Mouse (Mus musculus) heart, adult 18-20 months (tissue): ENCODE measurements around the gene Cdon. TPM values are rescaled to one million over a fixed set of nuclear protein-coding genes. Genes with fewer than 3 reads are reported as not detected.
A peak's percentile ranks its signal among the peaks of the same experiment; 100 is the strongest.

ENCODE experiments used
- DNase-seq, 2 experiments: peaks; one replicate each; pipeline ENCODE4 v3.0.0; 2021 to 2022; ENCODE audit warnings: mixed read lengths in 1 of 2
- total RNA-seq, 2 experiments: library from RNA; stranded (reverse); gene quantifications; 2 replicates each; pipeline ENCODE4 v1.2.3; 2021

Gene Cdon
- total RNA-seq, 2 experiments from 2014 or later: 9.0 to 9.2 TPM

GRCm38 (mm10) chr9:35435565-35435964 is 14.6 kb downstream of the Cdon start:
- no peak for DNase-seq

GRCm38 (mm10) chr9:35438286-35439061 is 17.5 kb downstream of the Cdon start:
- DNase-seq: no peak

GRCm38 (mm10) chr9:35439062-35439442 is 18.1 kb downstream of the Cdon start:
- DNase-seq: no peak

- DNase-seq: no peak
These were observed 18.8 kb downstream of the Cdon start for GRCm38 (mm10) chr9:35439754-35440153.

- no peak for DNase-seq
These were observed 21.5 kb downstream of the Cdon start for GRCm38 (mm10) chr9:35442476-35442875.

DNA sequence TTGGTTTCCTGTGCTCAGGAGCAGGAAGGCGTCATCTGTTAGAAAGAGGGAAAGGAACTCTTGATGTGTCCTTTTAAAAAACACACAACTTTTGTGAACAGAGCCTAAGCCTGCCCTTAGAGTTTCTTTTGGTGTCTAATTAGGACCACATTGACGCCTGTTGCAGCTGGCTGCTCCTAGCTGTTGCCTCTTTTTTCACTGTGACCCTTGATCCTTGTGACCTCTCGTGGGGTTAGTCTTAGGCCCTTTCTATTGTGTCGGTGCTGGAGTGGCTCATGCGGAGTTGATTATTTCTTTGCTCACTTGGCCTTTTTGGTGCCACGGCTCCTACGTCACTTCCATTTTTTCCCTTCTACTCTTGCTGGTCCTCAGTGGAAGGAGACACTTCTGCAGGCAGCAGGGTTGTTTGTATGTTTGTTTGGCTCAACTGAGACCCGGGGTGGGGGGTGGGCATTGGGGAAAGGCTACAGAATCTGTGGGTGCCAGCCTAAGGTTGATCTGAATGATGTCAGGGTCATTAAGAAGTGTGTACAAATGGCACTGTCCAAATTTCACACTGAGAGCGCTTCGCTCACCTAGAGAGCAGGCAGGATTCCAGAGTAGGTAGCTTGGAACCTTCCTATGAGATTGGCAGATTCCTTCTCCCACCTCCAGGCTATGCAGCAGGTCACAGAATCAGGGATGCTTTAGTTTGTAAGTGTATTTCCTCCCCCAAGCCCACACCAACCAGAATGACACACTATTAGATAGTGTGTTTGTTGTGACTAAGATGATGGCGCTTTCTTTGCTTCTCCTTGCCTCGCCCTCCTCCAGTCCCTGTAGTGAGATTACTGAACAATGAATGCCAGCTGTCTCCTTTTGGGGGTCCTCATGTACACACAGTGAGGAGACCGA is 22.9 kb downstream of the Cdon start:
- DNase-seq: no peak

DNA sequence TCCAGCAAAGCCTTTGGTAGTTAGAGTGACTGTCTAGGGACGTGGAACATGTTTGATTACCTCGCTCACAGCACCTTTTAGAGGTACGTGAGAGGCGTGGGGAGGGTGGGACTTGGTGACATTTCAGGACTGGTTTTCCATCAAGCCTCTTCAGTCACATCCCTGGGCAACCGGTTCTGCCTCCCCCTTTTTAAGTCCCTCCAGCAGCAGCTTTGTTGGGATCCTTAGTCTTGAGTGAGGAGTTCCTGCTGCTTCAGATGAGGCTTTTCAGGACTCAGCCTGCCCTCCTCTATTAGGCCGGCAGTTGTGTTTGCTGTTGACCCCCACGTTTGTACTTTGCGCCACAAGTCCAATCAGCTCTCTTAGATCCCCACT is 23.6 kb downstream of the Cdon start:
- DNase-seq: no peak

GRCm38 (mm10) chr9:35446916-35447315 is 26.0 kb downstream of the Cdon start:
- no peak for DNase-seq

DNA sequence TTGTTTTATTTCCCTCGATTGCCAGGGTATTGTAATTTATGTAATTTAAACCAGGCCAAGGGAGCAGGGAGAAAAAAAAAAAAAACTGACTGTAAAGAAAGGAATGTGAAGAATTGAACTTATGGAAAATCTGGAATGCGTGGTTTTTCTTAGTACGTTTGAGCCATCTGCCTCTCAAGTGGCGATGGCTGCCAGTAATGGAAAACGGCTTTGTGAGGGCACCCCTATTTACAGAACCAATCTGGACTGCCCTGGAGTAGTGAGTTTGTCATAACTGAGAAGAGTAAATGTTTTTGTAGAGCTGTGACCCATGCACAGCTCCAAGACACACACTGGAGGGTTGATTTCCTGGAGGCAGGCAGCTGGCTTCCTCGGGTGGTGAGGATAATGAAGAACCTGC is 32.4 kb downstream of the Cdon start:
- no peak for DNase-seq

DNA sequence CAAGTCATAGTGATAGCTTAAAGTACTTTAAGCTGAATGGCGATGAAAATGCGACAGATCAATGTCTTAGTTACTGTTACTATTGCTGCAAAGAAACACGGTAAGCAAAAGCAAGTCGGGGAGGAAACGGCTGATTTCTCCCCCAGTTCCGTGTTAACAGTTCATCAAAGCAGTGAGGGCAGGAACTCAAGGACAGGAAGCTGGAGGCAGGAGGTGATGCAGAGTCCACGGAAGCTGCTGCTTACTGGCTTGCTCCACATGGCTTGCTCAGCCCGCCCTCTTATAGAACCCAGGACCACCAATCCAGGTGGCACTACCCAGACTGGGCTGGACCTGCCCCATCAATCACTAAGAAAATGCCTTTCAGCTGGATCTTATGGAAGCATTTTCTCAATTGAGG is 38.7 kb downstream of the Cdon start:
- DNase-seq: no peak

- peak; percentile 25 to 27 for DNase-seq
These were observed 46.4 kb downstream of the Cdon start for GRCm38 (mm10) chr9:35467264-35467817.

- no peak for DNase-seq
These were observed 48.0 kb downstream of the Cdon start for GRCm38 (mm10) chr9:35468913-35469312.

DNA sequence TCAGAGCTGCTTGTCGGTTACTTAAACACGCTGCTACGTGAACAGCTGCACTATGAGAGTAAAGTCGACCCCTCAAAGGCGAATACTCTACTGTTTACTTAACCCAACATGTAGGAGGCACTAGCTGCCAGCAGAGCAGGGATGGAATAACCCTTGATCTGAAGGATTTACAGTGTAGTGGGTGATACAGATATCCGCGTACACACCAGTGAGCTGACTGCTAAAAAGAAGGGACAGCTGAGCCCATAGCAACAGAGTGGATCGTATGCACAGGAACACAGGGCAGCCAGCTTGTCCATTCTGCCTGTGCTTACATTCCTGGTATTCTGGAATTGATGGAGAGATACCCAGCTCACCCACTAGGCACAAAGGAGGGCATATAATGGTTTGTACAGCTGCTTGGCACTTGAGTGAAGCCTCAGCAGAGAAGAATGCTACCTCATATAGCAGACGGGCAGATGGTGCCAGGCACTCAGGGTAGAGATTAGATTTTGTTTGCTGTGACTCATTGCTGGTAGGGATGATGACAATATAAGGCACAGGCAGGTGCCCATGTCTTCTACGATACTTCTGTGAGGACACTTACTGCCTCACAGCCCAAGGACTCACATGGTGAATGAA is 53.3 kb downstream of the Cdon start:
- no peak for DNase-seq

DNA sequence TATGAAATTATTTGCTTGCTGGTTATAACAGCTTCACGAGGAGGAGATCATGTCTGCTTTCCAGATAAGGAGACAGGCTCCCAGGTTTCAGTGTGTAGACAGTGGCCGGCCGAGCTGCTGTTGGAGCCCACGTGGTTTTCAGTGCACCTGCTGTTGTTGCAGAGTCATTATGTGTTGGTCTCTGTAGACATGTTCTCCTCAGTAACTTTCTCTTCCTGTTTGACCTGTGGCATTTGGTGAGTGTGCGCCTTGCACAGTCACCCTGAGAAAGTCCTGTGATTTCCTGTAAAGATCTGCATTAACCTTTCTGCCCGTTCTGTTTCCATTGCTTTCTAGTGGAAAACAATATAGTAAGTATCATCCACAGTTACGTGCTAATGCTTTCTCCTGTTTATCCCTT is 54.5 kb downstream of the Cdon start:
- DNase-seq: no peak

DNA sequence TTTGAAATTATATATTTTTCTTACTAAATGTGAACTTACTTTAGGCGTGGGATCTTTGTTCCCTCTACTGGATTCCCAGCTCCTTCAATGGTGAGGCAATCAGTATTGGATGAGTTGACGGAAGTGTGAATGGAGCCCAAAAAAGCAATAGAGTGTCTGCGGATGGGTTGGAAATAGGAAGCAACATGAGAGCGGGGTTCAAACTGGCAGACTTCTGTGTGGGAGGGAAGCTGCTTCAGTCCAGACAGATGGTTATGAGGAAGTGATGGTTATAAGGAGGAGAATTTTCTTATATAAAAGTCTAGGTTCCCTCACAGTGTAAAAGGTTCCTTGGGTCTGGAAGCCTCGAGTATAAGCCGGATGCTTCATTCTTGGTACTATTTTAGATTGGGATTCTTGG is 58.5 kb downstream of the Cdon start:
- no peak for DNase-seq

DNA sequence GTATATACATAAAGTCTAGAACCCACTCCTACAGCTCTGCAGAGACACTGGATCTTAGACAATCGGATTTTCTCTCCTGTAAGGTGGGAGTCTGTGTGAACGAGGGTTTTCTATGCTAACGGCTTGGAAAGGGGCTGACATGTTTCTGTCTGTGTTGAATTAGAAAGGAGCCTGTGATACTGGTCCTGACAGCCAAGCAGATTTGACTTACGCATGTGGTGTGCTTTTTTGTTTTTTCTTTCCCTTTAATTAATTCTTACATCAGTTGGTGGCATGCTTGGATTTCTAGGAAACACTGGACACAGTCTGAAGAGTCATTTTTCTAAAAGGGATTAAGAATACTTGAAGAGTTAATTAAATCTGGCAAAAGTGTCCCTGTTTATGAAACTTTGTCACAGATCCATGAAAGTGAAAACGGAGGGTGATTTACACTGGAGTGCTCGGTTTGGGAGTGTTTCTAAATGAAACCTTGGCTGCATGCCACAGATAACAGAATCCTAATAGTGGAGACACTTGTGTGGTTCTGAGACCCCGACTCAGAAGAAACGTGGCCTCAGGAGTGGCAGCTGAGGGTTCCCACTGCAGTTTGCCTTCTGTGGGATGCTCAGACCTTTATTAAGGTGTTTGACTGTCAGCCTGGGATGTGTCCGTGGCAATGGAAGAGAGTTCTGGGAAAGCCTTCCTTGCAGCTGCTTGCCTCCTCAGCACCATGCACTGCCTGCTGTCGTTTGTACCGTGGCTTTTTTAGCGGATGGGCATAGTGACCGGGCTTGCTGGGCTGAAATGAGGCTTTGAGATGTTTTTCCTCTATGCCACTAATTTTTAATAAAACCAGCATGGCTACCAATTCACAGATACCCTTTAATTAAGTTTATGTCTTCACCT is 61.3 kb downstream of the Cdon start:
- no peak for DNase-seq

- no peak for DNase-seq
These were observed 63.0 kb downstream of the Cdon start for GRCm38 (mm10) chr9:35483949-35484348.

DNA sequence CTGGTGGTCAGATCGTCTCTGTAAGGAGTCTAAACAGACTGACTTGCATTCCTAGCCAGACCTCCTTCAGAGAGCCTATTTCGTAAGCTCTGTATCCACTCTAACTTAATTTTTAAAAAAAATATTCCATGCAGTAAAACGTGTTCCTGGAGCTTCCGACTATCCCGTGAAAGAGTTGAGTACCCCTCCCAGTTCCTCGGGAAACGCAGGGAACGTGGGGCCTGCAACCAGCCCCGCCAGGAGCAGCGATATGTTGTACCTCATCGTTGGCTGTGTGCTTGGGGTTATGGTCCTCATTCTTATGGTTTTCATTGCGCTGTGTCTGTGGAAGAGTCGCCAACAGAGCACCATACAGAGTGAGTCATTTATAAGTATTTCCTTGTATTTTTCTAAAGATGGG is 65.7 kb downstream of the Cdon start:
- peak in 1 of 2 experiments; percentile 11 for DNase-seq

GRCm38 (mm10) chr9:35488496-35488895 is 67.6 kb downstream of the Cdon start:
- DNase-seq: no peak

DNA sequence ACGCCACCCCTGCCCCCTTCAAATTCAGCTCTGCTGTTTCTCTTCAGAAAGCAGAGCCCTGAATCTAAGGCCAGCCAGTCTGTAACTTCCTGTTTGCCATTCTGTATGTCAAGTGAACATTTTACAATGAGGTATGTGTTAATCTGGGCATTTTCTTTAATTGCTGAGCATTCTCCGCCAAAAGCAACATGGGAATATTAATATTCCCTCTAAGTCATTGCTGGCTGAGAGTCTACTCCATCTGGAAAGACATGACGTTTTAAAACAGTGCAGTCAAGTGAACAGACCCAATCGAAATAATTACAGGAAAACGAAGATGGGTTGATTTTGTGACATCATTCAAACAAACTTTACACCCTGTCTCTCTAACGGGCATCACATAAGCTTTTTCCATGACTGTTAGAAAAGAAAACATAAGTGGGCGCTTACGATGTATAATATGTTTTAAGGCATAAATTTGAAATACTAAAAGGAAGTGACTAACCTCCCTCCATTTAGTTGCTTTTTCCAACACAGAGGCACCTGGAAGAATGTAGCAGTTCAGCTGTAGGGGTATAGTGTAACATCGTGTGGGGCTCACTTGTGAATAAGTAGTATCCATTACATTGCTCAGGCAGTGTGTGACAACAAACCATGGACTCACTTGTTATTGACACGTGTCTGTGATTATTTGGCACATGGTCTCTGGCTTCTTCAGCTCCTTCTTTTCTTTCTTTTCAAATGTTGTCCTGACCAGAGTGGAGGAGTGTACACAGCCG is 70.4 kb downstream of the Cdon start:
- no peak for DNase-seq
